Mouse (Mus musculus) kidney, adult 2 months (tissue): ENCODE results near the gene Pigo. TPM values are rescaled to one million over a fixed set of nuclear protein-coding genes. Genes with fewer than 3 reads are reported as not detected.

Source experiments
- DNase-seq: peaks from one replicate; pipeline ENCODE4 v3.0.0; 2021
- H3K27ac ChIP-seq: fragments of 200-500 bp; 2 replicates; pipeline ENCODE4 v1.5.1; 2012; ENCODE audit warnings: low read depth, low read length, control low read depth, inconsistent platforms; ENCODE audit not compliant: insufficient read depth
- H3K27me3 ChIP-seq: fragments of 200-500 bp; replicated peaks from 2 replicates; pipeline ENCODE4 v1.6.1; 2012; ENCODE audit warnings: mild to moderate bottlenecking, moderate library complexity, low read length, inconsistent platforms; ENCODE audit not compliant: control insufficient read depth, insufficient read depth
- H3K36me3 ChIP-seq: fragments of 200-500 bp; 2 replicates; pipeline ENCODE4 v1.6.1; 2012; ENCODE audit warnings: mild to moderate bottlenecking, moderate library complexity, low read length, inconsistent platforms; ENCODE audit not compliant: control insufficient read depth, insufficient read depth
- H3K4me1 ChIP-seq: fragments of 200-500 bp; 2 replicates; pipeline ENCODE4 v1.6.1; 2011; ENCODE audit warnings: low read length; ENCODE audit not compliant: control insufficient read depth, insufficient read depth
- H3K4me3 ChIP-seq: fragments of 200-500 bp; 2 replicates; pipeline ENCODE4 v1.5.1; 2011; ENCODE audit warnings: mild to moderate bottlenecking, low read depth, low read length, control low read depth; ENCODE audit not compliant: insufficient read depth
- CTCF ChIP-seq: fragments of 200-500 bp; conservative IDR thresholded peaks from 2 replicates; pipeline ENCODE4 v1.5.1; 2011; ENCODE audit warnings: low read depth, mild to moderate bottlenecking, control low read depth, low read length, moderate library complexity, mixed read lengths; ENCODE audit not compliant: insufficient read depth, insufficient read length
- POLR2A ChIP-seq: fragments of 200-500 bp; IDR thresholded peaks from one replicate; pipeline ENCODE4 v1.6.1; 2011; ENCODE audit warnings: low read depth, low read length, control low read depth
- WGBS: fragments of 180-500 bp; shearing (Covaris S2); methylation state at CpG from one replicate; pipeline ENCODE4 v1.1.7; 2018; 5-methylcytosine and 5-hydroxymethylcytosine counted together
- polyA plus RNA-seq: library from polyadenylated mRNA; depleted of rRNA; stranded (reverse); fragments of >200 nt; gene quantifications from 2 replicates; pipeline ENCODE4 v1.2.3, GENCODE M21; 2012

Gene Pigo
- polyA plus RNA-seq, 1 experiment: 24.6 TPM

- 60% methylated on average over 4 of the region's 4 CpGs for WGBS
- Histone ChIP-seq H3K4me1 (peaks cover 11% of the 10 kb centered on the region; the same call in 1 of the 2 replicates), H3K27ac (no peak overlapping the region), H3K36me3 (no peaks in the 10 kb centered on the region), H3K27me3 (no peaks in the 10 kb centered on the region), H3K4me3 (no peak overlapping the region)
- DNase-seq: no peak
- no peak for TF ChIP-seq POLR2A
- TF ChIP-seq CTCF: no peak
These were observed 12.4 kb upstream of the Pigo start for GRCm38 (mm10) chr4:43037860-43038566.

DNA sequence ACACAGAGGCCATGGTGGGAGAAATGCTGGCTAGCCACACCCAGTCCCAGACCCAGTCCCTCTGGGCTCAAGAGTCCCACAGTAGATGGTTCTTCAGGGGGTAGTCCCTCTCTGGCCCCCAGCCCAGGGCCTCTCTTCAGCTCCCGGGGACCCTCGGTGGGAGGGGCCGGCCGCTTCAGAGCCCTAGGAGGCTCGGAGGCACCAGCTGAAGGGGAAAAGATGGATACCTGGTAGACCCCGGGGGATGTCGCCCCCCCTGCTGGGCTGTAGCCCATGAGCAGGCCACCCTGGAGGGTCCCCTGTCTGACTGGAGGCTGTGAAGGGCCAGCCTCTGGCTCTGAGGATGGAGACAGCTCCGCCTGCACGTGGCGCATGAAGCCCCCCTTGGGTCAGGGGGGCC is 10.7 kb upstream of the Pigo start:
- no peak for TF ChIP-seq CTCF
- no peak for TF ChIP-seq POLR2A
- 90% methylated on average over 10 of the region's 10 CpGs for WGBS
- DNase-seq: no peak
- Histone ChIP-seq H3K27ac (no peak overlapping the region), H3K27me3 (no peaks in the 10 kb centered on the region), H3K4me1 (peaks cover 15% of the 10 kb centered on the region; the same call in 1 of the 2 replicates), H3K36me3 (no peaks in the 10 kb centered on the region), H3K4me3 (no peak overlapping the region)

DNA sequence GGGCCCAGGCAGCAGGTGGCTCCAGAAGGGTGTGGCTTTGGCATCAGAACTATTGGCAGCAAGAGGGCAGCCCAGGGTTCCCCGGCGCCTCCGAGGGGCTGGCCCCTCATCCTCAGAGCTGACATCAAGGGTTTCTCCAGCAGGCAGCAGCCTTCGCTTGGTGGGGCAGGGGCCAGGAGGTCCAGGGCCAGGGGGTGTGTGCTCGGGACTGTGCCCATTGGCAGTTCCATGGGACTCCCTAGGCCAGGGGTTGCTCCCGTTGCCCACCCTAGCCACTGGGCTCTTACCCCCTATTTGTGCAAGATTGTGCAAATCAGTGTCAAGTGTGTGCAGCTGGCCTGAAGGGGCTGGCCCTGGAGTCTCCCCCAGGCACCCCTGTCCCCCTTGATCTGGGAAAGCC is 10.2 kb upstream of the Pigo start:
- Histone ChIP-seq H3K4me1 (peaks cover 15% of the 10 kb centered on the region; the same call in 1 of the 2 replicates), H3K27ac (no peak overlapping the region), H3K36me3 (no peaks in the 10 kb centered on the region), H3K4me3 (no peak overlapping the region), H3K27me3 (no peaks in the 10 kb centered on the region)
- 89% methylated on average over 6 of the region's 6 CpGs for WGBS
- DNase-seq: no peak
- no peak for TF ChIP-seq POLR2A
- no peak for TF ChIP-seq CTCF

- TF ChIP-seq CTCF (no peak), POLR2A (no peak)
- 84% methylated on average over 14 of the region's 14 CpGs for WGBS
These were observed 7.9 kb upstream of the Pigo start for GRCm38 (mm10) chr4:43033481-43033880.

DNA sequence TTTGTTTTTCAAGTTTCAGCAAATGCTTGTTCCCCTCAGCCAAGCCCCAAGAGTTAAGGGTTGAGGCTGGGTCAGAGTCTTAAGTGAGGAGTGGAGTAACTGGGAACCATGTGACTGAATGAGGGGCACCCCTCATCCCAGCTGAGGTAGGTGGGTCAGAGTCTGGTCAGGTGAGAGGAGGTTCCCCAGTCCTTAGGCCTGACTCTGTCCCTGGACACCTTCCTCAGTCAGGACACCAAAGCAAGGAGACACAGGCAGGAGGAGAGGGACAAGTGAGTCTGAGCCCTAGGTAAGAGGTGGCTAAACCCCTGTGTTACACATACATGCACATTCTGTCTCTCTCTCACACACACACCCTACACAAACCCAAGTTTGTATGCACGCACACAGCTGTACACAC is 6.9 kb upstream of the Pigo start:
- DNase-seq: no peak
- 96% methylated on average over 1 of the region's 1 CpGs for WGBS
- Histone ChIP-seq H3K4me1 (peaks cover 7% of the 10 kb centered on the region; the same call in 1 of the 2 replicates), H3K4me3 (no peak overlapping the region), H3K27me3 (no peaks in the 10 kb centered on the region), H3K27ac (no peak overlapping the region), H3K36me3 (no peaks in the 10 kb centered on the region)
- TF ChIP-seq CTCF (no peak), POLR2A (no peak)

More at GRCm38 (mm10) chr4:43033481-43033880, 7.9 kb upstream of the Pigo start:
- DNase-seq: no peak
- no peaks in the 10 kb centered on the region for H3K27me3 ChIP-seq
- no peak overlapping the region for H3K4me3 ChIP-seq
- peaks cover 7% of the 10 kb centered on the region; the same call in 1 of the 2 replicates for H3K4me1 ChIP-seq
- no peaks in the 10 kb centered on the region for H3K36me3 ChIP-seq
- H3K27ac ChIP-seq: no peak overlapping the region

DNA sequence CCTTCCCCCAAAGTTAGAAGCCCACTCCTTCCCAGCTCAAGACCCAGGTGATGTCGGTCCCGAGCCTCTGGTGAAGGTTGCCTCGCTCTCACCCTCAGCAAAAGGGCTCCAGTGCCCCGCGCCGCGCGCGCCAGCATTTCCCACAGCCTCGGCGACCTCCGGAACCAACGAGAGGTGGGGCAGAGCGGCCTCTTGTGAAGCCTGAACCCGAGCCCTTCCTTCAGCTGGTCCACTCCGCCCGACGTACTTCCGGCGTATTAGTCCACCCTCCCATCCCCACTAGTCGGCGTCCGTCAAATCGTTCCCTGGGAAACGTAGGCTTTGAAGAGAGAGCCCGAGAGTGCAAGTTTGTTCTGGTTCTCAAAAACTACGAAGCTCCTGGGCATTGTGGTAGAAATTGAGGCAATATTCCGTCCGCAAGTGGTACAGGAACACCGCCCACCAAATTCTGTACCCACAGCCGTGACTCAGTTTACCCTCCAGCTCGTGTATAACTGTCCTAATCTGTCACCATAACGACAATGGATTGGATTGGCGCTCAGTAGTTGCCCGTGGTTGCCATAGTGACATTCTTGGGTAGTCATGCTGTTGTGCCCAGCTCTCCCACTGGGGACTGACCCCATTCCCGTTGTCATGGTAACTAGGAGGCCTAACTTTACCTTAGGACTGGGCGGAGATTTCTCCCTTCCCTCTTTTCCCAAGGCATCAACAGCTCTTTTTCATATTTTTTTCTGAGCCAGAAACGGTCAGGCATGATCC is 5.8 kb upstream of the Pigo start, which contains the start of gene Stoml2:
TSS of gene Stoml2 (minus strand) at position 474 of the 759 bp plus-strand sequence.
- peak; percentile 96 for DNase-seq
- H3K27me3 ChIP-seq: no peaks in the 10 kb centered on the region
- H3K4me3 ChIP-seq: peak within 1 kb of the TSS; percentile 81
- peaks cover 7% of the 10 kb centered on the region; the same call in 1 of the 2 replicates for H3K4me1 ChIP-seq
- TF ChIP-seq POLR2A (peak; percentile 63), CTCF (peak; percentile 30; the same call in 1 of the 2 replicates)
- H3K36me3 ChIP-seq: no peaks in the 10 kb centered on the region
- under 1% methylated on average over 38 of the region's 38 CpGs for WGBS
- H3K27ac ChIP-seq: peak within 1 kb of the TSS; percentile 86

DNA sequence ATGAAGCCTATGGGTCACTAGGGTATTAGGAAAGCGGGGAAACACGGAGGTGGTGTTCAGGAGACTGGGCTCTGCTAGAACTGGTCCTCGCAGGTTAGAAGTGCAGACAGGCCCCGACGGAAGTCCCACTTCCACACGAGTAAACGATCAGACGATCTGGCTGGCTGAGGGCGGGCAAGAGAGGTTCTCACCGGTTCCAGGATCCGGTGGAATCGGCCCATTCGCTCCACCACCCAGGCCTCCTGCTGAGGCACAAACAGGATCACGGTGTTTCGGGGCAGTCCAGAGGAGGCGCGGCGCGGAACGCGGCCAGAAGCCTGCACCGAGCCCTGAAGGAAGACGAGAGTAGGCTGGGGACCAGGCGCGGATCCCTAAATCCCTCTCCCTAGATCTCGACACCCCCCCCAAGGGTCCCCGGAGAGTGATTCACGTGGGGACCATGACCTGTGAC is 5.2 kb upstream of the Pigo start:
- 1% methylated on average over 28 of the region's 28 CpGs for WGBS
- Histone ChIP-seq H3K36me3 (no peaks in the 10 kb centered on the region), H3K27ac (peak overlapping the region; percentile 86), H3K27me3 (no peaks in the 10 kb centered on the region), H3K4me3 (peak overlapping the region; percentile 81), H3K4me1 (peaks cover 7% of the 10 kb centered on the region; the same call in 1 of the 2 replicates)
- TF ChIP-seq POLR2A: no peak
- TF ChIP-seq CTCF: no peak
- DNase-seq: peak; percentile 65
